Mouse (Mus musculus): Measurements from ENCODE around the gene Tdrd7.

Gene Tdrd7

GRCm38 (mm10) chr4:45964771-45965439 lies at the start of gene Tdrd7:
TSS of gene Tdrd7 (plus strand) at chr4:45965334.
- DNase-seq (ENCODE audit: extremely low spot score, low spot score) = peak; percentile 10

GRCm38 (mm10) chr4:45917091-45917490 lies 48.0 kb upstream of the Tdrd7 start:
- no peak for DNase-seq (ENCODE audit: extremely low spot score, low spot score)

GRCm38 (mm10) chr4:45921663-45922435 lies 43.3 kb upstream of the Tdrd7 start:
- DNase-seq (ENCODE audit: extremely low spot score, low spot score) = no peak

GRCm38 (mm10) chr4:45924011-45924410 lies 41.1 kb upstream of the Tdrd7 start:
- DNase-seq (ENCODE audit: extremely low spot score, low spot score) = no peak

- no peak for DNase-seq (ENCODE audit: extremely low spot score, low spot score)
Observed at GRCm38 (mm10) chr4:45928561-45928960, 36.6 kb upstream of the Tdrd7 start.

GRCm38 (mm10) chr4:45941628-45942044 lies 23.5 kb upstream of the Tdrd7 start:
- DNase-seq (ENCODE audit: extremely low spot score, low spot score) = peak; percentile 75

- DNase-seq (ENCODE audit: extremely low spot score, low spot score) = no peak
Observed at GRCm38 (mm10) chr4:45947729-45948128, 17.4 kb upstream of the Tdrd7 start.

GRCm38 (mm10) chr4:45949109-45949848 lies 15.9 kb upstream of the Tdrd7 start:
- no peak for DNase-seq (ENCODE audit: extremely low spot score, low spot score)

- DNase-seq (ENCODE audit: extremely low spot score, low spot score) = no peak
Observed at GRCm38 (mm10) chr4:45951830-45952229, 13.3 kb upstream of the Tdrd7 start.

GRCm38 (mm10) chr4:45953025-45953919 lies 11.9 kb upstream of the Tdrd7 start:
- no peak for DNase-seq (ENCODE audit: extremely low spot score, low spot score)

GRCm38 (mm10) chr4:45955235-45955634 lies 9.9 kb upstream of the Tdrd7 start:
- no peak for DNase-seq (ENCODE audit: extremely low spot score, low spot score)

- no peak for DNase-seq (ENCODE audit: extremely low spot score, low spot score)
Observed at GRCm38 (mm10) chr4:45956131-45956530, 9.0 kb upstream of the Tdrd7 start.

- DNase-seq (ENCODE audit: extremely low spot score, low spot score) = no peak
Observed at GRCm38 (mm10) chr4:45956706-45957105, 8.4 kb upstream of the Tdrd7 start.

GRCm38 (mm10) chr4:45965737-45966447 lies 758 bp downstream of the Tdrd7 start:
- DNase-seq (ENCODE audit: extremely low spot score, low spot score) = peak; percentile 15

GRCm38 (mm10) chr4:45966716-45967115 lies 1.6 kb downstream of the Tdrd7 start:
- peak; percentile 18 for DNase-seq (ENCODE audit: extremely low spot score, low spot score)

- peak; percentile 26 for DNase-seq (ENCODE audit: extremely low spot score, low spot score)
Observed at GRCm38 (mm10) chr4:45967479-45968341, 2.6 kb downstream of the Tdrd7 start.

GRCm38 (mm10) chr4:45969051-45969450 lies 3.9 kb downstream of the Tdrd7 start:
- no peak for DNase-seq (ENCODE audit: extremely low spot score, low spot score)

- no peak for DNase-seq (ENCODE audit: extremely low spot score, low spot score)
Observed at GRCm38 (mm10) chr4:45970048-45970560, 5.0 kb downstream of the Tdrd7 start.

- peak; percentile 99 for DNase-seq (ENCODE audit: extremely low spot score, low spot score)
Observed at GRCm38 (mm10) chr4:45971806-45972447, 6.8 kb downstream of the Tdrd7 start.
